Mouse (Mus musculus): Measurements from ENCODE around the gene Adck2.

GRCm38 (mm10) chr6:39543769-39544420 lies 29.8 kb upstream of the Adck2 start:
- no peak for TF ChIP-seq POLR2A (IDR thresholded peaks at IDR 0.05; ENCODE audit: low read depth, low read length)
- no peak for TF ChIP-seq CTCF (IDR thresholded peaks at IDR 0.05; ENCODE audit: borderline replicate concordance, insufficient read depth, low read length)

Data from embryonic fibroblast, embryonic 13.5 days (primary cell).